Mouse (Mus musculus) stomach, embryonic 14.5 days (tissue): ENCODE data around the gene Rbak. TPM values are rescaled to one million over a fixed set of nuclear protein-coding genes. Genes with fewer than 3 reads are reported as not detected.

Experiments
- ATAC-seq: fragments of 200-750 bp; cut with Nextera tagmentation; 2 replicates; pipeline ENCODE4 v1.8.0; 2017; ENCODE audit warnings: low read depth, moderate TSS enrichment; ENCODE audit not compliant: insufficient number of reproducible peaks, insufficient read depth, low FRiP score
- H3K27ac ChIP-seq: fragments of 300-500 bp; sonication (generic); 2 replicates; pipeline ENCODE4 v1.5.1; 2014; ENCODE audit warnings: mild to moderate bottlenecking, low read length, moderate library complexity, mixed read lengths
- H3K27me3 ChIP-seq: fragments of 300-500 bp; sonication (generic); 2 replicates; pipeline ENCODE4 v1.6.1; 2014; ENCODE audit warnings: low read length, control low read depth, mixed read lengths; ENCODE audit not compliant: control insufficient read depth, insufficient read depth
- H3K36me3 ChIP-seq: fragments of 300-500 bp; sonication (generic); 2 replicates; pipeline ENCODE4 v1.6.1; 2014; ENCODE audit warnings: mild to moderate bottlenecking, control low read depth, low read length, moderate library complexity, mixed read lengths; ENCODE audit not compliant: control insufficient read depth, insufficient read depth
- H3K4me1 ChIP-seq: fragments of 300-500 bp; sonication (generic); 2 replicates; pipeline ENCODE4 v1.6.1; 2014; ENCODE audit warnings: low read length, control low read depth, mixed read lengths; ENCODE audit not compliant: control insufficient read depth, insufficient read depth
- H3K4me2 ChIP-seq: fragments of 300-500 bp; sonication (generic); replicated peaks from 2 replicates; pipeline ENCODE4 v1.6.1; 2014; ENCODE audit warnings: low read depth, low read length, control low read depth
- H3K4me3 ChIP-seq: fragments of 300-500 bp; sonication (generic); 2 replicates; pipeline ENCODE4 v1.5.1; 2014; ENCODE audit warnings: low read depth, low read length, control low read depth
- H3K9ac ChIP-seq: fragments of 300-500 bp; sonication (generic); replicated peaks from 2 replicates; pipeline ENCODE4 v1.6.1; 2014; ENCODE audit warnings: low read depth, mild to moderate bottlenecking, control low read depth, low read length, moderate library complexity, mixed read lengths
- H3K9me3 ChIP-seq: fragments of 300-500 bp; sonication (generic); 2 replicates; pipeline ENCODE4 v1.6.1; 2016; ENCODE audit warnings: low read depth, low read length, control low read depth; ENCODE audit not compliant: control insufficient read depth
- WGBS: fragments of 180-500 bp; shearing (Covaris S2); extraction: QIAGEN DNeasy Blood & Tissue Kit; methylation state at CpG from one replicate; pipeline ENCODE4 v1.1.7; 2014; 5-methylcytosine and 5-hydroxymethylcytosine counted together
- polyA plus RNA-seq: library from polyadenylated mRNA; unstranded; fragments of >200 nt; fragmentation: Nextera tagmentation; extraction: Ambion mirVana; gene quantifications from 2 replicates; pipeline ENCODE4 v1.2.1, GENCODE M21; 2014

Gene Rbak
- polyA plus RNA-seq, 1 experiment from 2014 or later: 18.0 TPM

- ATAC-seq: no peak
- WGBS: 69% methylated on average over 13 of the region's 13 CpGs
Measured at GRCm38 (mm10) chr5:143132935-143133514, 47.5 kb downstream of the Rbak start.

GRCm38 (mm10) chr5:143130342-143130741, 50.2 kb downstream of the Rbak start:
- Histone ChIP-seq H3K4me1 (no peaks in the 10 kb centered on the region), H3K9me3 (peaks cover 4% of the 10 kb centered on the region; the same call in 1 of the 2 replicates), H3K27ac (no peak overlapping the region), H3K36me3 (no peaks in the 10 kb centered on the region), H3K4me3 (no peak overlapping the region), H3K4me2 (no peak overlapping the region), H3K9ac (no peak overlapping the region), H3K27me3 (no peaks in the 10 kb centered on the region)
- WGBS: 92% methylated on average over 7 of the region's 7 CpGs
- no peak for ATAC-seq

More at GRCm38 (mm10) chr5:143132935-143133514, 47.5 kb downstream of the Rbak start:
- Histone ChIP-seq H3K27me3 (no peaks in the 10 kb centered on the region), H3K27ac (no peak overlapping the region), H3K9ac (no peak overlapping the region), H3K4me1 (no peaks in the 10 kb centered on the region), H3K36me3 (no peaks in the 10 kb centered on the region), H3K4me3 (no peak overlapping the region), H3K4me2 (no peak overlapping the region), H3K9me3 (peaks cover 4% of the 10 kb centered on the region; the same call in 1 of the 2 replicates)

- 93% methylated on average over 16 of the region's 16 CpGs for WGBS
- H3K9ac ChIP-seq: no peak overlapping the region
- no peaks in the 10 kb centered on the region for H3K4me1 ChIP-seq
- no peak overlapping the region for H3K27ac ChIP-seq
- H3K4me2 ChIP-seq: no peak overlapping the region
- no peaks in the 10 kb centered on the region for H3K36me3 ChIP-seq
- H3K9me3 ChIP-seq: peaks cover 4% of the 10 kb centered on the region; the same call in 1 of the 2 replicates
- H3K27me3 ChIP-seq: no peaks in the 10 kb centered on the region
- ATAC-seq: no peak
- no peak overlapping the region for H3K4me3 ChIP-seq
Measured at GRCm38 (mm10) chr5:143129101-143129500, 51.5 kb downstream of the Rbak start.

GRCm38 (mm10) chr5:143127837-143128236, 52.7 kb downstream of the Rbak start:
- 83% methylated on average over 8 of the region's 8 CpGs for WGBS
- H3K4me2 ChIP-seq: no peak overlapping the region
- no peaks in the 10 kb centered on the region for H3K27me3 ChIP-seq
- no peak overlapping the region for H3K27ac ChIP-seq
- ATAC-seq: no peak
- no peaks in the 10 kb centered on the region for H3K4me1 ChIP-seq
- no peak overlapping the region for H3K4me3 ChIP-seq
- no peak overlapping the region for H3K9ac ChIP-seq
- peaks cover 4% of the 10 kb centered on the region; the same call in 1 of the 2 replicates for H3K9me3 ChIP-seq
- no peaks in the 10 kb centered on the region for H3K36me3 ChIP-seq

- ATAC-seq: no peak
- H3K4me2 ChIP-seq: no peak overlapping the region
- peaks cover 4% of the 10 kb centered on the region; the same call in 1 of the 2 replicates for H3K9me3 ChIP-seq
- no peak overlapping the region for H3K9ac ChIP-seq
- H3K27ac ChIP-seq: no peak overlapping the region
- no peak overlapping the region for H3K4me3 ChIP-seq
- no peaks in the 10 kb centered on the region for H3K27me3 ChIP-seq
- 60% methylated on average over 4 of the region's 4 CpGs for WGBS
- no peaks in the 10 kb centered on the region for H3K4me1 ChIP-seq
- no peaks in the 10 kb centered on the region for H3K36me3 ChIP-seq
Measured at GRCm38 (mm10) chr5:143126908-143127307, 53.7 kb downstream of the Rbak start.

GRCm38 (mm10) chr5:143126089-143126488, 54.5 kb downstream of the Rbak start:
- Histone ChIP-seq H3K36me3 (no peaks in the 10 kb centered on the region), H3K27me3 (no peaks in the 10 kb centered on the region), H3K9ac (no peak overlapping the region), H3K4me1 (no peaks in the 10 kb centered on the region), H3K27ac (no peak overlapping the region), H3K9me3 (peaks cover 4% of the 10 kb centered on the region; the same call in 1 of the 2 replicates), H3K4me3 (no peak overlapping the region), H3K4me2 (no peak overlapping the region)
- 90% methylated on average over 8 of the region's 9 CpGs for WGBS
- ATAC-seq: no peak

GRCm38 (mm10) chr5:143125601-143126000, 55.0 kb downstream of the Rbak start:
- WGBS: 63% methylated on average over 7 of the region's 7 CpGs
- Histone ChIP-seq H3K4me3 (no peak overlapping the region), H3K9me3 (peaks cover 4% of the 10 kb centered on the region; the same call in 1 of the 2 replicates), H3K27me3 (no peaks in the 10 kb centered on the region), H3K36me3 (no peaks in the 10 kb centered on the region), H3K27ac (no peak overlapping the region), H3K9ac (no peak overlapping the region), H3K4me1 (no peaks in the 10 kb centered on the region), H3K4me2 (no peak overlapping the region)
- no peak for ATAC-seq

- H3K27ac ChIP-seq: no peak overlapping the region
- H3K9me3 ChIP-seq: peaks cover 4% of the 10 kb centered on the region; the same call in 1 of the 2 replicates
- WGBS: 75% methylated on average over 4 of the region's 4 CpGs
- H3K4me2 ChIP-seq: no peak overlapping the region
- no peak overlapping the region for H3K4me3 ChIP-seq
- no peaks in the 10 kb centered on the region for H3K27me3 ChIP-seq
- no peak overlapping the region for H3K9ac ChIP-seq
- no peaks in the 10 kb centered on the region for H3K4me1 ChIP-seq
- ATAC-seq: no peak
- H3K36me3 ChIP-seq: no peaks in the 10 kb centered on the region
Measured at GRCm38 (mm10) chr5:143124805-143125378, 55.7 kb downstream of the Rbak start.
